ENCODE assay signal across 25 mouse cellular contexts in genomic region chr15:8602362-8602761, GRCm38 (mm10).
"Had no signal": no experiment of that assay in that cellular context is flagged by ENCODE, and none has a peak within 500 bp of the region (broad histone marks: within the 10 kb centered on the region; RNA-seq: fewer than 3 reads in every experiment).

No protein-coding gene starts in this region.

- H3K4me1 ChIP-seq: heart, embryonic 13.5 days; heart, embryonic 15.5 days; intestine, embryonic 15.5 days; limb, embryonic 15.5 days; liver, embryonic 12.5 days had no signal

- H3K27ac ChIP-seq: heart, embryonic 13.5 days; heart, embryonic 15.5 days; hindbrain, embryonic 12.5 days; hindbrain, embryonic 14.5 days; intestine, embryonic 15.5 days; layer of hippocampus, adult 2 months; left cerebral cortex, adult 2 months; limb, embryonic 13.5 days; limb, embryonic 15.5 days; liver, embryonic 12.5 days; liver, embryonic 14.5 days had no signal

- H3K27me3 ChIP-seq: heart, embryonic 13.5 days; heart, embryonic 15.5 days; hindbrain, embryonic 12.5 days; intestine, embryonic 15.5 days; limb, embryonic 13.5 days; limb, embryonic 15.5 days; liver, embryonic 12.5 days had no signal

- H3K9me3 ChIP-seq: heart, embryonic 13.5 days; heart, embryonic 15.5 days; hindbrain, embryonic 12.5 days; intestine, embryonic 15.5 days; limb, embryonic 13.5 days; limb, embryonic 15.5 days; liver, embryonic 12.5 days had no signal

- H3K36me3 ChIP-seq: heart, embryonic 13.5 days; heart, embryonic 15.5 days; hindbrain, embryonic 12.5 days; intestine, embryonic 15.5 days; limb, embryonic 13.5 days; limb, embryonic 15.5 days; liver, embryonic 12.5 days had no signal

- H3K4me2 ChIP-seq: heart, embryonic 11.5 days; heart, embryonic 13.5 days; heart, embryonic 15.5 days; hindbrain, embryonic 12.5 days; hindbrain, embryonic 14.5 days; intestine, embryonic 15.5 days; limb, embryonic 13.5 days; limb, embryonic 15.5 days; liver, embryonic 12.5 days had no signal

- DNase-seq: gastrocnemius, postnatal 14 days; gastrocnemius, postnatal 36 days; heart, adult 18-20 months; heart, postnatal 14 days; heart, postnatal 36 days; kidney, adult 18-20 months; kidney, adult 8-10 months; kidney, postnatal 10 days; kidney, postnatal 25 days; kidney, postnatal 4 days; left cerebral cortex, postnatal 4 days had no signal

- H3K9ac ChIP-seq: heart, embryonic 13.5 days; heart, embryonic 15.5 days; hindbrain, embryonic 12.5 days; hindbrain, embryonic 14.5 days; intestine, embryonic 15.5 days; limb, embryonic 13.5 days; limb, embryonic 15.5 days; liver, embryonic 12.5 days; liver, embryonic 14.5 days had no signal

- ATAC-seq: inflammation-experienced regulatory T-cells, adult 6 months; intestine, embryonic 15.5 days; intestine, postnatal 0 days; liver, embryonic 12.5 days had no signal

- H3K4me3 ChIP-seq: heart, embryonic 13.5 days; heart, embryonic 15.5 days; hindbrain, embryonic 12.5 days; intestine, embryonic 15.5 days; layer of hippocampus, adult 2 months; left cerebral cortex, adult 2 months; limb, embryonic 13.5 days; limb, embryonic 15.5 days; liver, embryonic 12.5 days had no signal
